Mouse (Mus musculus) brain, adult 2 months (tissue): Measurements from ENCODE around the gene Cx3cr1.

ENCODE experiments used
- DNase-seq: peaks from one replicate; pipeline ENCODE4 v3.0.0; 2011; ENCODE audit warnings: low read depth, low spot score

Cx3cr1 gene

DNA sequence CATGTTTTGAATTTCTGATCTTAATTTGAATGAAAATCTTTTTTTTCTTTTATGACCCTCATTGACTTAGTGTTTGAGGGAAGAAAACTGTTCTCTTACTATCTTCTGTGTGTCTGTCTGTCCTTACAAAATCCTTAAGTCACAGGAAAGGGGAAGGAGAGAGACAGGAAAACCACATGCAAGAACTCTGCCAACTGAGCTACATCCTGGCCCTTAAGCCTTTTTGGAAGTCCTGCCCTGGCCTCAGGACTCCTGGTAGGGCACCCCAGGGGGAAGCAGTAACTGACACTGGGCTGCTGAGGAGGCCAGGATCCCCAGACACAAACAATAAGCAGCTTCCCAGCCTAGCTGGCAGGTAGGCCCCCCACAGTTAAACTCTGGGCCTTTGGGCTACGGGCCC, 126.4 kb downstream of the Cx3cr1 start:
- no peak for DNase-seq

DNA sequence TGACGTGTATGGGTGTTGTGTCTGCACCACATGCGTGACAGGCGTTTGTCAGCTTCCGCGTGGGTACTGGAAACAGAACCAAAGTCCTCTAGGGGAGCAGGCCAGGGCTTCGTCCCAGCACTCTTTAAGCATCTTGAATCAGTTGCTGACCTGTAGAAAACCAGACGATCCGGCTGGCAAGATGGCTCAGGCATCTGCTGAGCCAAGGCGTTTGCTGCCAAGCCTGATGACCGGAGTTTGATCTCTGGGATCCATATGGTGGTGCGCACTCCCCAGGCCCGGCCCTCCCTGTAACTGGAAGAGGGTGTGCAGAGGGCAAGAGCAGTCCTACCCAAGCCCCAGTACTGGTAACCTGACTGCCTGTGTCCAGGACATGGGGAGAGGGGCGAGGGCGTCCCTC, 127.8 kb downstream of the Cx3cr1 start:
- DNase-seq = peak; percentile 42

DNA sequence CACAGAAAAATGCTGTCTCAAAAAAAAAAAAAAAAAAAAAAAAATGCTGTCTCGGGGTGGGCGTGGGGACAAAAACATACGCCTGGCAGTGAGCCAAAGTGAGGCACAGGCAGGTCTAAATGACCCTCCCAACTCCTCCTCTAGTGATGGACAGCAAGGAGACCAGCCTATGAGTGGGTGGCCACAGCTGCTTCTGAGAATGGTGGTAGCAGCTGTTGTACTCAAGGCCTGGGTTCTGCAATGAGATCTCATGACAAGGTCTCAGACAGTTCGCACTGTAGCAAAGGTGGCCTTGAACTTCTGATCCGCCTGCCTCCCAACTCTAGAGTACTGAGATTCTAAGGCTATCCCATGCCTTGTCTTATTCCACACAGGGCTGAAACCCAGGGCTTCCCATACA, 128.3 kb downstream of the Cx3cr1 start:
- no peak for DNase-seq

DNA sequence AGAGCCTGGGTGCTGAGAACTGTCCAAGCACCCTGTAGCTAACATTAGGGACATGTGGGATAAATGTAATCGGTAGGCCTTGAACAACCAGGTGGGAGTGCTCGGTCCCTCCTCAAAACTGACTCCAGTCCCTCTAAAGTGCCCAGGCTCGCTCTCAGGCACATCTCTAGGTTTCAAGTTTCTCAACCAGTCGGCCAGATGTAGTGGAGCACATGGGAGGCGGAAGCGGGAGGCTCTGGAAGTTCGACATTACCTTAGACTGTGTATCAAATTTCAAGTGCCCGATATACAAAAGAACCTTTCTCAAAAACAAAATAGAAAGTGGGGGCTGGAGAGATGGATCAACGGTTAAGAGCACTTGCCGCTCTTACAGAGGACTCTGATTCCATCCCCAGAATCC, 130.0 kb downstream of the Cx3cr1 start:
- DNase-seq = no peak

DNA sequence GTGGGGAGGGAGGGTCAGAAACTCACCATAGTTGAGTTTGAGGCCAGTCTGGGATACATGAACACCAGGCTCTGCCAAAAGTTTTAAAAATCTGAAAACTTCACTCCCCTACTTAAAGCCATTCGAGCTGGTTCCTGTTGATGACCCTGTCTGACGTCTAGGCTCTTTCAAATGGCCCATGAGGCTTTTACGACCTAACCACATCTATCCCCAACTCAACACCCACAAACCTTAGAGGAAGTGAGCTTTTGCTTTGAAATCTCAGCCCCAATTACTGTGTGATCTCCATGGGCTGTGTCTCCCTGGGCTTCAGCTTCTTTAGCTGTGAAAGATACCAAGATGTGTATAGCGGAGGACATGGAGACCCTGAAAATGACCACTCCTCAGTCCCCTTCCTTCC, 131.2 kb downstream of the Cx3cr1 start:
- no peak for DNase-seq

DNA sequence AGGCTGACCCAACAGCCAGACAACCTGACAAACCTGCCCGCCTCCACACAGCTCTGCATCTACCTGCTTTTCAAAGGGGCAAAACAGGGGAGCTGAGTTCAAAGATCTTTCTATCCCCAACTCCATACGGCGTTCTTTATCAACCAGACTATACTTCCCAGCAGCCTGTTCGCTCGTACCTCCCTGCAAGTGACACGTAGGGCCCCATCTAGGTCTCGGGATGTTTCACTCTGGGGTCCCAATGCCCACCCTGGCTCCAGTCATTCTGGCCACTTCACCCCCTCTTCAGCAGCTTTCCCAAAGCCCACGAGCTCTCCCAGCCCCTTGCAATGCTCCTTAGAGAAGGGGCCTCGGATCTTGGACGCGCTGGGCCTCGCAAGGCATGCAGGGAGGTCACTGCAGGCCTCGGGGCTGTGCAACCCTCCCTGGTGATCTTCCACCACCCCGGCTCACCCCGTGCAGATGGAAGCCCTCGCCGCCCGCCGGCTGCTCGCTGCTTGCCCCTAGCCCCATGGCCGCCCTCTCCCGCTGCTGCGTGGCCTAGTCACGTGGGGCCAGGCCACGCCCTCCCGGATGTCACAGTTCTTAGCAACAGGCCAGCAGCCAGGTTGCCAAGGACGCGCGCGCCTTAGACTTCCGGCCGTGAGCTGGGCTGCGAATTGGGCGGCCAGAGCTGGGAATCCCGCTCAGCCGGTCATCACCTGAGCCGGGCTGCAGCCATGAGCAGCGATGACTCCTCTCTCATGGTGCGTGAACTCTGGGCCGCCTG, 132.5 kb downstream of the Cx3cr1 start, which contains the start of the genes Gorasp1 and Ttc21a:
TSS of gene Gorasp1 (minus strand) at position 561 of the 769 bp plus-strand sequence.
TSS of gene Ttc21a (plus strand) at position 602 of the 769 bp plus-strand sequence.
- DNase-seq = peak; percentile 94

DNA sequence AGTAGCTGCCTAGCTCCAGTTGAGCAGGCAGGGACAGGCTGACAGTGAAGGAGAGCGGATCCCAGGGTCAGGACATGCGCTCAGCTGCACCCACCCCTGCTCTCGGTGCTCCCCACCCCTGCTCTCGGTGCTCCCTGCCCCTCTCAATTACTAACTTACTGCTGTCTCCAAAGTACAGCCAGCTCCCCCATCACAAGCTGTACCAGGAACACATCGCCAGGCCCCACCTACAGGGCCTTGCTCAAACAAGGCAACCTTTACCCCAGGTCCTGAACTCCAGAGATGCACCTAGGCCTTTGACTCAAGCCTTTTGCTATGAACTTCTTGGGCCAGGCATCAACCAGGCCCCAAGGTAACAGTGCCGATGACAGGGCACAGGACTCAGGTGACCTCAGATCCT, 136.0 kb downstream of the Cx3cr1 start:
- DNase-seq = no peak

DNA sequence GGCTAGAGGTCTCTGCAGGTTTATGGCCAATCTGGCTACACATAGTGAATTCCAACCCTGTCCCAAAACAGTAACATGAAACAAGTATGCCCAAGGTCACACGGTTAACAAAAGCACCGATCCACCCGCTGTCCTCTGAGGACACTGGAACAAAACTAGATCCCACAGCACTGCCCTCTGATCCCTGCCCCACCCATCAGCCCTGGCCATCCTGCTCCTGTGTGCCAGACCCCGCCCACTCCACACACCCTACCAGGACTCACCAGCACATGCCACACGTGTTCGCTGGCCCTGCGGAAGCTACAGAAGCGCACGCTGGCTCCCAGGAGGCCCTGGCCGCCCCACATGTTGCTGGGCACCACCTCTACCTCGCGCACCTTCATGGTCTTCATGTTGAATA, 137.3 kb downstream of the Cx3cr1 start:
- no peak for DNase-seq

DNA sequence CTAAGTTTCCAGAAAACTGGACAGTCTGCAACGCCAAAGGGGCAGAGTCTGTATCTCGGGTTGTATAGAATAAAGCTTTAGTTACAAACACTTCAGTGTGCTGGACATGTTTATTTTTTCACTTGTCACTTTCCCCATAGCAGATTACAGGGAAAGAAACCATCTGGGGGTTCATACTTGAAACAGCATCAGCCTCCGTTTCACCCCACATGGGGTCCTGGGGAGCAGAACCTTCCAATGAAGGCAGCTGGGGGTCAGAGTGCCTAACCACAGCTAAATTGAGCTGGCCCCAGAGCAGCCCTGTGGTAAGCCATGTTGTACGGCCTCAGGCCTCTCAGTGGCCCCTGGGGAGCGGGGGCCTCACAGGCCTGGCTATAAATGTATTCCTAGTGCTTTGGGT, 143.2 kb downstream of the Cx3cr1 start:
- DNase-seq = no peak

DNA sequence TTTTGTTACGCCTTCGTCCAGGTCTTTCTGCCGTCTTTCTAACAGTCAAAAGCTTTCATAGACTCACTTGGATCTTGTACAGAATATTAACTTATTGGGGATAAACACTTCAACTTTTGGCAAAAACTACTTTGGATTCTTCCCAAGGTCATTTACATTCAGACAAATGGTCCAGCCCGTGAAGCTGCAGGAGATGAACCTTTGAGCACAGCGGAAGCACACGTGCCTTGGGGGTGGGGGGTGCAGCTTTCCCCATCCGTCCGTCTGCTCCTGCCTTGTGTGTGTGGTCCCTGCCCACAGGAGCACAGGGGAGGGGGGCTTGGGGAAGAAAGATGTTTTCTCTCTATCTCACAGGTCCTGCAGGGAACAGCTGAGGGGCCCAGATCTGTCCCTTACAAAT, 143.9 kb downstream of the Cx3cr1 start:
- DNase-seq = no peak

DNA sequence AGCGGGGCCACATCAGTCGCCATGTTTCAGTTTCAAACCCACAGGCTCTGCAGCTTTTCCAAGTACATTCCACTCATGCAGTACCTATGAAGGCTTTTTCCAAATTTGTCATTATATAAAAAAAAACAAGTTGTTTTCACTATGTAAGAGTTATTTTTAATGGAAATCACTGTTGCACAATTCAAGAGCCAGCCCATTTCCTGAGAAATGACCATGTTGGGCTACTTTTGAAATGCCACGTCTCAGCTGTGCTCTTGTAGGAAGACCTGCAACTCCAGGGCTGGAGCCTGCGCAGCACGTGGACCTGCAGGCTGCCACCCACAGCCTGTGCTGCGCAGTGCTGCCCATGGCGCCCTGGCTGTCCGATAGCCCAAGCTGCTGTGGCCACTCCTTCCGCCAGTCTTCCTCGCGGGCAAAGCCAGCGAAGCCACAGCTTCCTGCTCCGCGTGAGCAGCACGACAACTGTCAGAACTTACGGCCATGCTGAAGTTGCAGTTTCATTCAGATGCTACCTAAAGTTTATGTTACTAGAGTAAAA, 144.5 kb downstream of the Cx3cr1 start:
- peak; percentile 41 for DNase-seq

DNA sequence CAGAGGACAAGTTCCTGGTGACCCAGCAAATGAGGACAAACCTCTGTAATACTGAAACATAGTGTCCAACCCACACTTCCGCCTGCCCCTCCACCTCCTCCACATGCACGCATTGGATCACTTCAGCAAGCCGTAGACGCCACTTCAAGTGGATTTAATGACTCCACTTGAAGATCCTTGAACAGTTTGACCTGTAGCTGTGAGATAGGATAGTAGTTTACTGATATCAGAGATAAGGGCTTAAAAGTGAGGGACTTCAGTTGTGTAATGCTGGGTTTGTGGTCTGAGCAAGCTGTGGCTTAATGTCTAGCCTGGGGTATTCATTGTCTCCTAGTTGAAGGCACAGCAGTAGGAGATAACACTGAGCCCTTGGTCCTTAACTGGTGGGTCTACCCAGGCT, 146.2 kb downstream of the Cx3cr1 start:
- DNase-seq = no peak

DNA sequence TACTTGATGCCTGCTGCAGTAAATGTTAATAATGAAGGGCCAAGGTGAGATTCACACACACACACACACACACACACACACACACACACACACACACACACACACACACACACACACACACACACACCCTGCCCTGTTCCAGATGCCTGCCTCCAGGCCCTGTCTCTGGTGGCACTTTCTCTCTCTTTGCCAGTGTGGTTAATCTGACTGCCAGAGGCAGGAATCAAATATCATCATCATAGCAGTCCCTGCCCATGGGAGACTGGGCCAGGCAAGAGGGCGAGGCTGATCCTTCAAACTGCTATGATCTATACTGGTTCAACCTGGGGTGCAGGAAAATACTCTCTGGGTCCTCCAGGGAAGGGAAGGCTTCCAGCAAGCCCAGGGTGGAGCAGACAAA, 149.8 kb downstream of the Cx3cr1 start:
- DNase-seq = no peak

DNA sequence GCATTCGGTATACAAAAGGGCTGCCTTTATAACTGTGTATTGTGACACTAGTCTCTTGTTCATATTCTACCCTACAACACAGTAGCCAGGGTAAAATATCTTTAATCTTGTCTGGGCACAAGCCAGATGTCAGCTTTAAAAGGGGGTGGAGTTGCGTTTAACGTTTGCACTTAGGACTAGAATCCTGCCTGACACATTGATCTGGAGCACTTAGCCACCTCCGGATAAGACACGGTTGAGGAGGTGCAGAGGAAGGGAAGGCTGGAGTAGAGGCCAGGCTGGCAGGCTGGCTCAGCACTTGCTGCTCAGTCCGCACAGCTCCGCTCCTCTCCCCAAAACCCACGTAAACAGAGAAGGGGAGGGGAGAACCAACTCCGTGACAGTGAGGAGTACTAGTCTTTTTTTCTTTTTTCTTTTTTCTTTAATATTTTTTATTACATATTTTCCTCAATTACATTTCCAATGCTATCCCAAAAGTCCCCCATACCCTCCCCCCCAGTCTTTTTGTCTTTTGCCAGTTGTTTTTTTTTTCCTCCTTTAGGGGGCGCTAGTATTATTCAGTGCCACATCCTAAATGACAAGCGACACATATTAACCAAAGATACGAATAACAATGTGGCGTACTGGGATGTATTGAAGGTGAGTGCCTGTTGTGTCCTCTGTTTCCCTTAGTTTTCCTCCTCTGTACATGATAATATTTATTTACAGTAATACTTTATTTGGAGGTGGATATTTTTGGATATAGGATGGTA, 156.4 kb downstream of the Cx3cr1 start:
- DNase-seq = no peak

DNA sequence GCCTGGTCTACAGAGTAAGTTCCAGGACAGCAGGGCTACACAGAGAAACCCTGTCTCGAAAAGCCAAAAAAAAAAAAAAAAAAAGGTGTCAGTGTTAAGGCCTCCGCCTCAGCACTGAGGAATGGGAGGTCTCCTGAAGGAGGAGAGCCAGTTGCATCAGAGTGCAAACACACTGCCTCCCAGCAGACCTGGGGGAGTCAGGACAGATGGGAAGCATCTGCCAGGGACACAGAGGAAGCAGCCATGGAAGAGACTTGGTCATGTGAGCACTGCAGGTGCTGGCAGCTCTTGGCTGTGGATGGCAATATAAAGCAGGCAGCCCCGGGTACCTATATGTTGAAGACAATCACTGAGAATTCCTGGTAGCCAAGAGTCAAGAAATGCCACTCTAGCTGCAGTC, 159.7 kb downstream of the Cx3cr1 start:
- DNase-seq = peak; percentile 70

DNA sequence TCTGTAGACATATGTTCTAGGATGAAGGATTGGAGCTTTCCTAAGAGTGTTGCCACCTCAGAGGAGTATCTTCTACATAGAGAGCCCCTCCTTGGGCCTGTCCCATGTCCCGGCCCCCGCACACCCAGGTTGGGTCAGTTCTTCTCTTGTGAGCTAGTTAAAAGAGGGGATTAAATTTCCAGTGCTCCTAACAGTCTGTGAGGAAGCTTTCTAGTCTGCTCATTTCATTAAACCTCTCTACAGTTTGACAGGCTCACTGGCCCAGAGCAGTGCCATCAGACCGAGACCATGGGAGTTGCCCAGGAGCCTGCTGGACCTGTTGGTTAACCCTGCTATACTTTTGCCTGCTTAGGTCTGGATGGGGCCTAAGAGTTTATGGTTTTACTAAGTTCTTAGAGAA, 161.0 kb downstream of the Cx3cr1 start:
- DNase-seq = no peak

DNA sequence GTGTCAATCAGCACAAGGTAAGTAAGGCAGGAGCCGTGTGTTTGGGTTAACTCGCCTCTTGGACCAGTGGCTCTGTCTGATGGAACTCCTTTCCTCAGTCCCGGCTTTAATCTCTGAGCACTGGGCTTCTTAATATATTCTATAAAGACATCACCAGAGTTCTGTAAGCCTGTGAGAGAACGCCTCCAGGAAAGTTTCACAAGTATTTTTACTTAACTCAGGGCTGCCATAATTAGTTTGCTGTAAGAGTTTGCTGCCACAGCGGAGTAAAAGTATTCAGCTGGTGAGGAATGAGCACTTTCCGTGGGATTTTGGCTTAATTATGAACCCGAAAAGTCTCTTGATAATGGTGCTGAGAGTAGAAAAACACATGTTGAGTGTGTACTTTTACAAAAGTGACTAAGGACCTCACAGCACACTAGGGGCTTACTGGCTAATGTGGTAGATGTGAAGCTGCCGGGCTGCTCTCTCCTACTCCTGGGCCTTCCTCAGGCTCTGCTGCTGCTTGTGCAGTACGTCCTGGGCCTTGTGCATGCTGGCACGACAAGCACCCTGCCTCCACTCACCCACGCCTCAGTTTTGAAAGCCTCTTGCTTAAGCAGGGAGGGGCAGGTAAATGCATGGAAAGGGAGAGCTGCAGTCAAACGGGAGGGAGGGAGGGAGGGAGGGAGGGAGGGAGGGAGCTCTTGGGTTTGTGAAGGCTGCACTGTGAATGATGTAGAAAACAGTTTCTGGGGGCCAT, 167.1 kb downstream of the Cx3cr1 start:
- peak; percentile 63 for DNase-seq

DNA sequence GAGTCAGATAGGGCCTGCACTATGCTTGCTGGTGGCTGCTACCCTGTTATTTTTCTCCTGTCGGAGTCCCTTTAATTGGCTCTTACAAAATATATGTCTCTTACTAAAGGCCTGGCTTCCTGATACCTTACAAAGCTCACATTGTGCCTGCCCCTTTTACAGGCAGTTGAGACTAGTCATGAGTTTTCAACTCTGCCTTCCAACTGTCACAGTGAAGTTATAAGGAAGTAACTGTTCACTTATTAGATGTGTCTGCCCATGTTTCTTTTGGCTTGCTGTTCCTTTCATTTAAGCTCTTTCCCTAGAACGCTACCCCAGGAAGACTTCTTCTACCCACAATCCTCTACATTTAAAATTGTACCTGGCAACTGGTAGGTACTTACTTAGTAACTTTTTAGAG, 170.2 kb downstream of the Cx3cr1 start:
- no peak for DNase-seq

DNA sequence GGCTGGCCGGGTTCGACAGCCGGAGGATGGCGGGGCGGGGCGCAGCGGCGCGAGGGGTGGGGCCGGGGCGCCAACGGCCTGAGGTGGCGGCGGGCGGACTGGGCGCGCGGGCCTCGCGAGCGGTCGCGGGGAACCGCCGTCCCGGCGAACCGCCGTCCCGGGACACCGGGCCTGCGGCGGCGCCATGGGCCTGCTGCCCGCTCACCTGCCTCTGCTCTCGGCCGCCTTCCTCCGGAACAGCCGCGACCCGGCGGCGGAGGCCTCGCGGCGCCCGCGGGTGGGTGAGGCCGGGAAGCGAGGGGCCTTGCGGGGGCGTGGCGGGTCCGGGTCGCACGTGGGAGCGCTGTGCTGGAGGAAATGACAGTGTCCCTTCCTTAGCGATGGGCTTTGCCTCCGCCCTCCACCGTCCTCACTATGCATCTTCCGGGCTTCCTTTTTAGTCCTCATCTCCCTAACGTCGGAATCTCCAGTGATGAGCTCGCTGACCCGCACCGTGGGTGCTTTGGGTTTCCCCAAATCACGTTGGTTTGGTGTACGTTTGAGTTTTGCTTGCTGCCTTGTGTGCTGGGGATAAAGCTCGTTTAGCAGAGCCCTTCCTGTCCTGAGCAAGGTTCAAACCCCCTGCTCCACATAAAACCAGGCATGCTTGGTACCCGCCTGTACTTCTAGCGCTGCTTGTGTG, 174.5 kb downstream of the Cx3cr1 start:
- DNase-seq = peak; percentile 16

DNA sequence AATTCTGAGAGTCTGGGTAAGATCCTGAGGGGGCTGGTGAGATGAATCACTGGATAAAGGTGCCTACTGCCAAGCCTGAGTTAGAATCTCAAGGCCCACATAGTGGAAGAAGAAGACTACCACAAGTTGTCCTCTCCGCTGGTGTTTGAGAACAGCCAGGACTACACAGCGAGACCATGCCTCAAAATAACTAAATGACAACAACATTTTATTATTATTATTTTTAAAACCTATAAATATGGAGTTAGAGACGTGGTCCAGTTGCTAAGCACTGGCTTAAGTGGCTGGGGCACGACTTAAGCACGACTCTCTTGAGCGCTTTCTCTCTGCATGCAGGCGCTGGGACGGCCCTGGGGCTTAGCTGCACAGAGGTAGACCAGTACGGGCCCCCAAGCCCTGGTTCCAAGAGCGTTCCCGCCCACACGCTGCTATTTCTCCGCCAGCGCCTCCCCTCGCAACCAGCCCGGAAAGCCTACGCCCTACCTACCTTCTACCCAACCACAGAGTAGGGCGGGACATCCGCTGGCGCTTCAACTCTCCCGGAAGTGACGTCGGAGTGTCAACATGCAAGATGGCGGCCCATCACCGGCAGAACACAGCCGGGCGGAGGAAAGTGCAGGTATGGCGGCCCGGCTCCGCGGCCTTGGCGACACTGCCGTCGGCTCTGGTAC, 175.2 kb downstream of the Cx3cr1 start, which contains the start of gene Wdr48:
TSS of gene Wdr48 (plus strand) at position 540 of the 671 bp plus-strand sequence.
- peak; percentile 99 for DNase-seq

DNA sequence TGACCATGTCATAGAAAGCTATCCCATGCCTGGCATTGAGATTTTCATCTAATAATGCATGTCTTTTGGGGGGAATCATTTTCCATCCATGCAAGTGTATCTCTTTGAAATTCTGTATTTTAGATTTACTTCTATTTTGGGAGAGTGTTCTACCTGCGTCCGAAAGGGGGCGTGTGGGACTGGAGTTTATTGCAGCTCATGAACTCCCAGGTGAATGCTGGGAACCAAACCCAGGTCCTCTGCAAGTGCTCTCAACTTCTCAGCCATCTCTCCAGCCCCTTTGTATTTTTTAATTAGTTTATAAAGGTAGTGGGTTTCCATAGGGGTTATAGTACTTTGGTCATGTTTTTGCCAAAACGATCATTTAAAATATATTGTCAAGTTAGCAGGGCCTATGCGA, 175.8 kb downstream of the Cx3cr1 start:
- DNase-seq = no peak
